Mouse (Mus musculus): ENCODE measurements at regions not wholly inside any gene's neighbourhood (a gene's known extent, or its start where the extent isn't known, plus 50 kb on each side); places are given as distances from the start of the nearest gene placed in this dataset.

DNA sequence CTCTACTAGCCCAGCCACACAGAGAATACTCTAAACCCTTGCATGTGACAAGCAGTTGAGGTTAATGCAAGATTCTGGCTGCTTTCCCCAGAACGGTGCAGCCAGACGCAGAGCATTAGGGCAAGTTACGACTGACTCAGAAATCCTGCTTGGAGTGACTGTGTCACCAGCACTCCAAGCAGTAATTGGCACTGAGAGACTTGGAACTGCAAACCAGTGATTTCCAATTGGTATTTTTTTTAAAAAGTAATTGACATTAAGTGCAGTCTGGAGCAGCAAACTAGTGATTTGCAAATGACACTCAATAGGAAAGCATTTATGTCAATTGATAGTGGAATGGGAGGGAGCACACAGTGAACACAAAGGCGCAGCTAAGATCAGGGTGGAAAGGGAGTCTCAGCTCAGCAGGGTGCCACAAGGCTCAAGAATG is 318.1 kb upstream of the Hs6st1 start:
- no peak for TF ChIP-seq POLR2A (IDR thresholded peaks at IDR 0.05; ENCODE audit: insufficient read depth, low read depth, low read length)
- no peak for TF ChIP-seq CTCF (IDR thresholded peaks at IDR 0.05; ENCODE audit: insufficient read depth, low read depth, low read length)

Measured in olfactory bulb, adult 2 months (tissue).